Mouse (Mus musculus): ENCODE measurements around the gene Pts. TPM values are rescaled to one million over a fixed set of nuclear protein-coding genes. Genes with fewer than 3 reads are reported as not detected.

Gene Pts
- polyA plus RNA-seq (2012; rRNA removed) = 5.1 and 7.5 TPM in 2 replicates

DNA sequence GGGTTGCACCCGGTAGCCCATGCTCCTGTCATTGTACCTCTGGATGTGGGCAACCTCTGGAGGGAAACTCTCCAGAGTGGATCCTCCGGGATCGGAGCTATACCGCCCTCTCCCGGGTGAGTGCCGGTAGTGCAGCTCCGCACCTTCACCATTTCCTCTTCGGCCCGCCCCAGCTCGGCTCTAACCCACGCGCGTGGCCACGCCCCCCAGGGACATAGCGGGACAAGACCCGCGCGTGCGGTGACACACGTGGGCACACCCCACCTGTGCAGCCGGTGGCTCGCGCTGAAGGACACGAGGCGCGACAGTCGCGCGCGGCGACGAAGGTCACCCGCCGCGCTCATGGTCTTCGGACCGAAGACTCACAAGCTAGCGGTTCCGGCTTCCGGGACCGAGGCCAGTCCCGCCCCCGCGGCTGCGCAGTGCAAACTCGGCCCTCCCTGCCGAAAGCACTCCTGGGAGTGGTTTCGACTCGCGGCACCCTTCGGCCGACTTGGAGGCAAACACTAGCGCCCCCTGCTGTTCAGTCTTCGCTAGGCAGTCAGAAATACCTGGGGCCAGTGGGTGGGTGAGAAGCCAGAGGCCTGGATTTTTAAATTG, at the start of gene Pts:
Gene Pts (minus strand): TSS at position 432 of the 600 bp plus-strand sequence.

DNA sequence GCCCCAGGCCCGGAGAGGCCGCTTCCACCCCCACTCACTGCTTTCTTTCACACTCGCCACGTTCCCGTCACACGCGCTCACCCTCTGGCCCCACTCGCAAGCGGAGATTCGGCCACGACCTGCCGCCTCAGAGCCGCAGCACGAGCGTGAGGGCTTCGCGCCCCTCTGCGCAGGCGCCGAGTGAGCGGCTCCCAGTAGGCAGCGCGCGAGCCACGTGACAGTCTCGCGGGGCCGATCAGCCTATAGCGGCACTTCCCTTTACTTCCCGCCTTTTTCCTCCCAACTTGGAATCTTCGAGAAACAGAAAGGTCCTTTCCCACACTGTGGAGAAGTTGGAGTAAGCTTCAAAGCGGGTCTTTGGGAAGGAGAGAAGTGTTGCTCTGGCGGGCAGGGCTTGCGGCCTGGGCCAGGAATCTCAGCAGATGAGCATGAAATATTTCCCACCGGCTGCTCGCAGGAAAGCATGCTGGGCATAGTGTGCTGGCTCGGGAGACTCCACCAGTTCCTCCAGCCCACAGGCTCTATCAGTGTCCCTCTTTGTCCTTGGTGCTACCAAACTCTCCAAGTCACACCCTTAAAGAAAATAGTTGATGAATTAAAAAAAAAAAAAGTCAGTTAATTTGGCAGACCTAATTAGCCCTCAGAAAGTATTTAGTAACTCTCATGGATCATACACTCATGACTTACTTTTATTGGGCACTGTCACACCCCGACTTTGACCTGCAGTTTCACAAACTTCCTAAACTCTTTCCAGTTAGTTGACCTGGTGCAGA, 32.8 kb upstream of the Pts start, which contains the start of gene Tex12:
Gene Tex12 (minus strand): TSS at position 181 of the 773 bp plus-strand sequence.

GRCm38 (mm10) chr9:50555094-50555446, 26.5 kb upstream of the Pts start, which contains the start of gene Bco2:
TSS of gene Bco2 (minus strand) at chr9:50555181.

DNA sequence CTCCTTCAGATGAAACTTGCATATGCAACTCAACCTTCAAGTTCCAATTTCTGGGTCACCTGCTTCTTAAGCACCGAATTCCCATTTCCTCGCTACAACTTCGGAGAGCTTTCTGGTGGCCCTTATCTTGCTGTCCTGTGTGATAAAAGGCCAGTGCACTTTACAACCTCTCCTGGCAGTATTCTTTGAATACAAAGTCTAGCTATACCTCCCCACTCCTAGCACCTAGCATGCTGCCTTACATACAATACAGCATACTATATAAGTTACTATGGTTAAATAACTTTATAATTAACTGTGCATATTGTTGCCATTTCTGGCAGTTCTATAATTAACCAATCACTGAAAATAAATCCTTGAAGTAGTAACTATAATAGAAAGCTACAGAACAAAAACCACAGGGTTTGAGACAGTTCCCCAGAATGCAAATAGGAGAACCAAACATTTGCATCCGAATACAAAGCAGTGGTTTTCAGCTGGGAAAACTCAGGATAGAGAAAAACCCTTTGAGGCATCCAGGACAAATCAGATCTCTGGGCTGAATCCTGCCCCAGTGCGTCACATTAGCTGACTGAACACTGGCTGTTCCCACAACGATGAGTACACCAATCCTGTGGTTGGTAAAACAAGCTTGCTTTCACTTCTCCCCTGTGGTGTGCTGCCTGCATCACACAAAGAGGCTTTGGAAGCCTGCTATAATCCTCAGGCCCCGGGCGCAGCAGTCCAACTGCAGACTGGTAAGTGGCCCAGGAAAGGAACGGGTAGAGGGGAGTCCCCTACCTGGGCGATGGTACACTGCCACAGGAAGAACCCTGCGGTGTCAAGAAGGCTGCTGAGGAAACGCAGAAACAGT, 25.9 kb upstream of the Pts start, which contains the start of gene Il18:
Gene Il18 (plus strand): TSS at position 587 of the 853 bp plus-strand sequence.

GRCm38 (mm10) chr9:50494311-50494710, 34.2 kb downstream of the Pts start, which contains the start of gene Plet1:
TSS of gene Plet1 (plus strand) at chr9:50494525.

Other genes with a start within 250 kb of the Pts start
- 1.0 and 1.6 TPM in 2 replicates for gene Rpl10-ps3, start 183.8 kb downstream of the Pts start, polyA plus RNA-seq (2012; rRNA removed)
- gene Plet1, start 34.2 kb downstream of the Pts start, polyA plus RNA-seq (2012; rRNA removed) = 11.2 and 13.5 TPM in 2 replicates
- gene Il18, start 26.1 kb upstream of the Pts start, polyA plus RNA-seq (2012; rRNA removed) = 9.6 and 12.0 TPM in 2 replicates
- 0.40 and 0.62 TPM in 2 replicates for gene Bco2, start 26.5 kb upstream of the Pts start, polyA plus RNA-seq (2012; rRNA removed)
- not detected in 2 replicates for gene Tex12, start 32.6 kb upstream of the Pts start, polyA plus RNA-seq (2012; rRNA removed)
- 199 and 222 TPM in 2 replicates for gene Sdhd, start 75.1 kb upstream of the Pts start, polyA plus RNA-seq (2012; rRNA removed)
- 29.1 and 49.9 TPM in 2 replicates for gene Timm8b, start 75.2 kb upstream of the Pts start, polyA plus RNA-seq (2012; rRNA removed)
- 0.16 and 0.25 TPM in 2 replicates for gene Pih1d2, start 88.6 kb upstream of the Pts start, polyA plus RNA-seq (2012; rRNA removed)
- gene Nkapd1, start 88.7 kb upstream of the Pts start, polyA plus RNA-seq (2012; rRNA removed) = 1.9 TPM in 2 replicates
- 6.9 and 9.6 TPM in 2 replicates for gene Dlat, start 131.1 kb upstream of the Pts start, polyA plus RNA-seq (2012; rRNA removed)
- 2.1 and 3.3 TPM in 2 replicates for gene Dixdc1, start 210.8 kb upstream of the Pts start, polyA plus RNA-seq (2012; rRNA removed)
- 5.8 and 6.1 TPM in 2 replicates for gene 2310030G06Rik, start 217.8 kb upstream of the Pts start, polyA plus RNA-seq (2012; rRNA removed)
- 181 and 206 TPM in 2 replicates for gene Cryab, start 222.6 kb upstream of the Pts start, polyA plus RNA-seq (2012; rRNA removed)
- gene Hspb2, start 223.6 kb upstream of the Pts start, polyA plus RNA-seq (2012; rRNA removed) = 23.5 and 39.2 TPM in 2 replicates
- gene Fdxacb1, start 239.5 kb upstream of the Pts start, polyA plus RNA-seq (2012; rRNA removed) = 1.1 and 1.2 TPM in 2 replicates
- 12.9 and 16.7 TPM in 2 replicates for gene Alg9, start 246.3 kb upstream of the Pts start, polyA plus RNA-seq (2012; rRNA removed)
- gene 1110032A03Rik, start 246.8 kb upstream of the Pts start, polyA plus RNA-seq (2012; rRNA removed) = 12.0 and 12.6 TPM in 2 replicates